Mouse (Mus musculus): ENCODE measurements around the gene Mrps18c. TPM values are rescaled to one million over a fixed set of nuclear protein-coding genes. Genes with fewer than 3 reads are reported as not detected.

Mrps18c gene
- polyA plus RNA-seq, 1 experiment from 2014 or later = 173 TPM

GRCm38 (mm10) chr5:100779002-100779401, 19.4 kb upstream of the Mrps18c start:
- H3K9ac ChIP-seq = no peak overlapping the region
- no peaks in the 10 kb centered on the region for H3K27me3 ChIP-seq
- no peak overlapping the region for H3K4me2 ChIP-seq (replicated peaks)
- peaks cover 60% of the 10 kb centered on the region for H3K36me3 ChIP-seq
- no peak overlapping the region for H3K4me3 ChIP-seq
- no peak for ATAC-seq (ENCODE audit: insufficient number of reproducible peaks, insufficient read depth, low FRiP score, low TSS enrichment)
- 95% methylated on average over 13 of the region's 13 CpGs for WGBS
- no peak overlapping the region for H3K27ac ChIP-seq
- H3K4me1 ChIP-seq = no peaks in the 10 kb centered on the region
- H3K9me3 ChIP-seq = no peaks in the 10 kb centered on the region

GRCm38 (mm10) chr5:100787527-100787926, 10.9 kb upstream of the Mrps18c start:
- H3K36me3 ChIP-seq = peaks cover 60% of the 10 kb centered on the region
- H3K27ac ChIP-seq = no peak overlapping the region
- WGBS = 88% methylated on average over 9 of the region's 9 CpGs

GRCm38 (mm10) chr5:100792261-100792660, 6.2 kb upstream of the Mrps18c start:
- Histone ChIP-seq H3K4me1 (peaks cover 2% of the 10 kb centered on the region; the same call in 1 of the 2 replicates), H3K36me3 (peaks cover 46% of the 10 kb centered on the region), H3K9ac (no peak overlapping the region), H3K27ac (no peak overlapping the region), H3K27me3 (no peaks in the 10 kb centered on the region), H3K9me3 (no peaks in the 10 kb centered on the region), H3K4me2 (replicated peaks) (no peak overlapping the region), H3K4me3 (no peak overlapping the region)
- no peak for ATAC-seq (ENCODE audit: insufficient number of reproducible peaks, insufficient read depth, low FRiP score, low TSS enrichment)
- 84% methylated on average over 7 of the region's 7 CpGs for WGBS

More at GRCm38 (mm10) chr5:100787527-100787926, 10.9 kb upstream of the Mrps18c start:
- no peak for ATAC-seq (ENCODE audit: insufficient number of reproducible peaks, insufficient read depth, low FRiP score, low TSS enrichment)
- H3K27me3 ChIP-seq = no peaks in the 10 kb centered on the region
- no peaks in the 10 kb centered on the region for H3K9me3 ChIP-seq
- no peak overlapping the region for H3K4me2 ChIP-seq (replicated peaks)
- H3K4me1 ChIP-seq = no peaks in the 10 kb centered on the region
- H3K9ac ChIP-seq = no peak overlapping the region
- H3K4me3 ChIP-seq = no peak overlapping the region

- ATAC-seq (ENCODE audit: insufficient number of reproducible peaks, insufficient read depth, low FRiP score, low TSS enrichment) = no peak
- H3K27me3 ChIP-seq = no peaks in the 10 kb centered on the region
- H3K27ac ChIP-seq = no peak overlapping the region
- no peak overlapping the region for H3K4me3 ChIP-seq
- no peak overlapping the region for H3K9ac ChIP-seq
- no peak overlapping the region for H3K4me2 ChIP-seq (replicated peaks)
- no peaks in the 10 kb centered on the region for H3K9me3 ChIP-seq
- peaks cover 37% of the 10 kb centered on the region for H3K36me3 ChIP-seq
- WGBS = 80% methylated on average over 5 of the region's 5 CpGs
- peaks cover 8% of the 10 kb centered on the region; the same call in 1 of the 2 replicates for H3K4me1 ChIP-seq
These were observed 4.3 kb upstream of the Mrps18c start for GRCm38 (mm10) chr5:100794084-100794483.

GRCm38 (mm10) chr5:100818341-100818740, 19.9 kb downstream of the Mrps18c start:
- ATAC-seq (ENCODE audit: insufficient number of reproducible peaks, insufficient read depth, low FRiP score, low TSS enrichment) = no peak
- WGBS = 53% methylated on average over 4 of the region's 4 CpGs
- no peaks in the 10 kb centered on the region for H3K27me3 ChIP-seq

GRCm38 (mm10) chr5:100819568-100820480, 21.4 kb downstream of the Mrps18c start:
- no peaks in the 10 kb centered on the region; the same call in 1 of the 2 replicates for H3K4me1 ChIP-seq
- peak overlapping the region; percentile 86 for H3K4me3 ChIP-seq
- no peaks in the 10 kb centered on the region for H3K9me3 ChIP-seq
- H3K27me3 ChIP-seq = no peaks in the 10 kb centered on the region
- ATAC-seq (ENCODE audit: insufficient number of reproducible peaks, insufficient read depth, low FRiP score, low TSS enrichment) = no peak
- peak overlapping the region; percentile 64 for H3K4me2 ChIP-seq (replicated peaks)
- H3K27ac ChIP-seq = peak overlapping the region; percentile 90
- peak overlapping the region; percentile 96 for H3K9ac ChIP-seq
- WGBS = 28% methylated on average over 16 of the region's 16 CpGs
- H3K36me3 ChIP-seq = peaks cover 8% of the 10 kb centered on the region

More at GRCm38 (mm10) chr5:100818341-100818740, 19.9 kb downstream of the Mrps18c start:
- H3K4me2 ChIP-seq (replicated peaks) = no peak overlapping the region
- H3K36me3 ChIP-seq = peaks cover 13% of the 10 kb centered on the region
- H3K9ac ChIP-seq = no peak overlapping the region
- H3K27ac ChIP-seq = no peak overlapping the region
- H3K4me1 ChIP-seq = no peaks in the 10 kb centered on the region; the same call in 1 of the 2 replicates
- H3K9me3 ChIP-seq = no peaks in the 10 kb centered on the region
- no peak overlapping the region for H3K4me3 ChIP-seq

- Histone ChIP-seq H3K9me3 (no peaks in the 10 kb centered on the region), H3K36me3 (0 out of 2 replicates have a peak, but pooled peaks cover 7% of the 10 kb centered on the region), H3K4me1 (no peaks in the 10 kb centered on the region; the same call in 1 of the 2 replicates), H3K27me3 (no peaks in the 10 kb centered on the region), H3K4me3 (peak within 1 kb of the TSS; percentile 86), H3K4me2 (replicated peaks) (peak within 1 kb of the TSS; percentile 64), H3K27ac (peak within 1 kb of the TSS; percentile 90), H3K9ac (peak within 1 kb of the TSS; percentile 96)
- ATAC-seq (ENCODE audit: insufficient number of reproducible peaks, insufficient read depth, low FRiP score, low TSS enrichment) = peak; percentile 87
- under 1% methylated on average over 62 of the region's 63 CpGs for WGBS
These were observed 22.2 kb downstream of the Mrps18c start, which contains the start of gene Abraxas1 for GRCm38 (mm10) chr5:100820483-100821184. Abraxas1 (minus strand) TSS chr5:100820965.

- no peaks in the 10 kb centered on the region for H3K36me3 ChIP-seq
- H3K4me1 ChIP-seq = no peaks in the 10 kb centered on the region; the same call in 1 of the 2 replicates
- no peak overlapping the region for H3K27ac ChIP-seq
- no peak overlapping the region for H3K4me3 ChIP-seq
- H3K27me3 ChIP-seq = no peaks in the 10 kb centered on the region
- 82% methylated on average over 8 of the region's 8 CpGs for WGBS
- H3K9me3 ChIP-seq = no peaks in the 10 kb centered on the region
- H3K4me2 ChIP-seq (replicated peaks) = peak overlapping the region; percentile 64
- no peak for ATAC-seq (ENCODE audit: insufficient number of reproducible peaks, insufficient read depth, low FRiP score, low TSS enrichment)
- H3K9ac ChIP-seq = 0 out of 2 replicates have a peak overlapping the region, but pooled peaks have one; percentile 96
These were observed 22.9 kb downstream of the Mrps18c start for GRCm38 (mm10) chr5:100821375-100821774.

- Histone ChIP-seq H3K4me1 (no peaks in the 10 kb centered on the region; the same call in 1 of the 2 replicates), H3K4me3 (no peak overlapping the region), H3K4me2 (replicated peaks) (no peak overlapping the region), H3K9me3 (no peaks in the 10 kb centered on the region), H3K27me3 (no peaks in the 10 kb centered on the region), H3K27ac (no peak overlapping the region), H3K9ac (no peak overlapping the region), H3K36me3 (no peaks in the 10 kb centered on the region)
- no peak for ATAC-seq (ENCODE audit: insufficient number of reproducible peaks, insufficient read depth, low FRiP score, low TSS enrichment)
- WGBS = 77% methylated on average over 7 of the region's 7 CpGs
These were observed 24.4 kb downstream of the Mrps18c start for GRCm38 (mm10) chr5:100822826-100823225.

GRCm38 (mm10) chr5:100825975-100826374, 27.5 kb downstream of the Mrps18c start:
- no peaks in the 10 kb centered on the region for H3K9me3 ChIP-seq
- H3K27ac ChIP-seq = no peak overlapping the region
- H3K4me1 ChIP-seq = no peaks in the 10 kb centered on the region
- WGBS = 15% methylated on average over 2 of the region's 2 CpGs
- H3K4me3 ChIP-seq = no peak overlapping the region
- no peaks in the 10 kb centered on the region for H3K27me3 ChIP-seq
- no peak for ATAC-seq (ENCODE audit: insufficient number of reproducible peaks, insufficient read depth, low FRiP score, low TSS enrichment)
- no peaks in the 10 kb centered on the region for H3K36me3 ChIP-seq
- no peak overlapping the region for H3K9ac ChIP-seq
- H3K4me2 ChIP-seq (replicated peaks) = no peak overlapping the region

GRCm38 (mm10) chr5:100826531-100826930, 28.1 kb downstream of the Mrps18c start:
- H3K27ac ChIP-seq = no peak overlapping the region

More at GRCm38 (mm10) chr5:100826531-100826930, 28.1 kb downstream of the Mrps18c start:
- Histone ChIP-seq H3K9ac (no peak overlapping the region), H3K36me3 (no peaks in the 10 kb centered on the region), H3K27me3 (no peaks in the 10 kb centered on the region), H3K4me1 (no peaks in the 10 kb centered on the region), H3K4me3 (no peak overlapping the region), H3K9me3 (no peaks in the 10 kb centered on the region), H3K4me2 (replicated peaks) (no peak overlapping the region)
- WGBS = 50% methylated on average over 7 of the region's 7 CpGs
- no peak for ATAC-seq (ENCODE audit: insufficient number of reproducible peaks, insufficient read depth, low FRiP score, low TSS enrichment)

Data from embryonic facial prominence, embryonic 12.5 days (tissue).